Comparison of ENCODE assay signal across 15 mouse cellular contexts in the genomic region with DNA sequence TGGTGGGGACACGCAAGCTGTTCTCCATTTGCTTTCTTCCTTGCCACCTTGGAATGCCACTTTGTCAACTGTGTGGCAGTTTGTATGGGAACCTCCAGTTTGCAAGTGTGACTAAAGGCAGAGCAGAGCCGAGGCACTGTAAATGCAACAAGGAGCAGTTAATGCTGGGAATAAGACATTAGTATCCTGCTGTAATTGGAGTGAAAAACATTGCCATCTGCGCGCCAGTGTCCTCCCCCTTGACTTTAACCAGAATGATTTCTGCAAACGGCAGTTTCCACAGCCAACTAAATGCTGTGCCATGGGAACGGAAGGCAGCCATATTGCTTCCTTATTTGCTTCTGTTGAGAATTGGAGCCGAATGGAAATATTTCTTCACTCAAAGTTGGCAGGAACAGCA. TPM values are rescaled to one million over a fixed set of nuclear protein-coding genes. Genes with fewer than 3 reads are reported as not detected.
A peak's percentile ranks its signal among the peaks of the same experiment; 100 is the strongest.
DNase-seq lines count a peak whose midpoint lies in the region; ATAC-seq and TF ChIP-seq lines count a peak whose summit lies in the region.
"Had no signal": no experiment of that assay in that cellular context is flagged by ENCODE, and none has a peak within 500 bp of the region (broad histone marks: within the 10 kb centered on the region; RNA-seq: fewer than 3 reads in every experiment).

No protein-coding gene starts in this region.

- no peaks in the 10 kb centered on the region for H3K36me3 ChIP-seq in intestine, embryonic 16.5 days (ENCODE audit: control insufficient read depth, insufficient read depth, low read length)

- H3K4me3 ChIP-seq in left cerebral cortex, adult 2 months = no peak overlapping the region
- no peak overlapping the region for H3K4me3 ChIP-seq in intestine, embryonic 16.5 days (ENCODE audit: low read length)
- H3K4me3 ChIP-seq: heart, embryonic 13.5 days; liver, embryonic 13.5 days; midbrain, embryonic 12.5 days had no signal

- intact Hi-C loops in left cerebral cortex, adult 2 months (cut with DNase I) = no loop called here

- 88% methylated on average over 7 of the region's 7 CpGs for WGBS in intestine, embryonic 16.5 days

- no peak overlapping the region for H3K9ac ChIP-seq in intestine, embryonic 16.5 days (ENCODE audit: low read depth, low read length)
- H3K9ac ChIP-seq: heart, embryonic 13.5 days; liver, embryonic 13.5 days; midbrain, embryonic 12.5 days had no signal

- H3K27ac ChIP-seq in left cerebral cortex, adult 2 months = peak overlapping the region; percentile 3; the same call in 1 of the 2 replicates
- no peak overlapping the region for H3K27ac ChIP-seq in intestine, embryonic 16.5 days (ENCODE audit: low read length)
- H3K27ac ChIP-seq: heart, embryonic 13.5 days; liver, embryonic 13.5 days; midbrain, embryonic 12.5 days; stomach, postnatal 0 days had no signal

- peak; percentile 10 for DNase-seq in cerebellum, adult 9-11 months
- DNase-seq in cerebellum, adult 11 months = no peak
- DNase-seq in adipocyte (ENCODE audit: low spot score) = peak; percentile 30
- peak; percentile 37 to 74 for DNase-seq in frontal cortex, postnatal 36 days (ENCODE audit: low spot score in 2 of 2)
- peak; percentile 17 to 29 for DNase-seq in left cerebral cortex, adult 2 months (ENCODE audit: extremely low spot score in 1 of 2, low spot score in 2 of 2)
- no peak for DNase-seq in urinary bladder, postnatal 36 days (ENCODE audit: low spot score in 2 of 2)
- no peak for DNase-seq in kidney, adult 18-20 months
- DNase-seq: B cell, adult 2 months; kidney, adult 9 months; liver, embryonic 13.5 days had no signal

- no peak overlapping the region for H3K4me2 ChIP-seq in intestine, embryonic 16.5 days (ENCODE audit: low read depth, low read length)
- H3K4me2 ChIP-seq: heart, embryonic 13.5 days; liver, embryonic 13.5 days; midbrain, embryonic 12.5 days had no signal

- peaks cover 9% of the 10 kb centered on the region for H3K4me1 ChIP-seq in intestine, embryonic 16.5 days (ENCODE audit: control insufficient read depth, insufficient read depth, low read length)

- no peaks in the 10 kb centered on the region for H3K27me3 ChIP-seq in intestine, embryonic 16.5 days (replicated peaks; ENCODE audit: control insufficient read depth, insufficient read depth, low read length)
- H3K27me3 ChIP-seq: heart, embryonic 13.5 days; liver, embryonic 13.5 days; midbrain, embryonic 12.5 days; Patski had no signal

- H3K9me3 ChIP-seq in intestine, embryonic 16.5 days (ENCODE audit: control insufficient read depth, low read length) = no peaks in the 10 kb centered on the region
- H3K9me3 ChIP-seq: heart, embryonic 13.5 days; liver, embryonic 13.5 days; midbrain, embryonic 12.5 days had no signal

- no peak for ATAC-seq in intestine, embryonic 16.5 days
- ATAC-seq: Patski had no signal

- TF ChIP-seq CTCF in left cerebral cortex, adult 2 months (IDR thresholded peaks at IDR 0.05) = no peak

RNA-seq across cellular contexts. Expression of gene Mfap3, which starts 3.6 kb away (rescaled TPM):
- total RNA-seq in left cerebral cortex, adult 2 months (2021) = 10 to 100 TPM; 20.4 to 24.9 TPM
- polyA plus RNA-seq in intestine, embryonic 16.5 days (2015; fragmentation: Nextera tagmentation; extraction: Ambion mirVana) = 36.1 and 37.6 TPM in 2 replicates

RNA-seq across cellular contexts. Expression of gene Fam114a2, which starts 3.6 kb away (rescaled TPM):
- total RNA-seq in left cerebral cortex, adult 2 months (2021) = 10 to 100 TPM; 30.2 to 32.0 TPM
- 89.6 and 90.5 TPM in 2 replicates for polyA plus RNA-seq in intestine, embryonic 16.5 days (2015; fragmentation: Nextera tagmentation; extraction: Ambion mirVana)

Comparison
In these comparisons a context has a peak if more than half of its experiments do, and no peak if none do; other contexts are left out.
1. DNase-seq: peak in cerebellum, adult 9-11 months (single experiment), adipocyte (single experiment), frontal cortex, postnatal 36 days (2 of 2) and left cerebral cortex, adult 2 months (2 of 2); none in cerebellum, adult 11 months (single experiment), urinary bladder, postnatal 36 days (0 of 2) and kidney, adult 18-20 months (single experiment).